12 mouse cellular contexts compared by ENCODE assay signal in genomic region chr13:107961972-107962371, GRCm38 (mm10).
DNase-seq lines count a peak whose midpoint lies in the region; ATAC-seq lines count a peak whose summit lies in the region.
"Had no signal": no experiment of that assay in that cellular context is flagged by ENCODE, and none has a peak within 500 bp of the region (broad histone marks: within the 10 kb centered on the region; RNA-seq: fewer than 3 reads in every experiment).

No protein-coding gene starts in this region.

- H3K9ac ChIP-seq in forebrain, embryonic 15.5 days (replicated peaks) = no peak overlapping the region
- H3K9ac ChIP-seq: limb, embryonic 15.5 days had no signal

- H3K36me3 ChIP-seq in forebrain, embryonic 15.5 days = no peaks in the 10 kb centered on the region
- H3K36me3 ChIP-seq: limb, embryonic 15.5 days had no signal

- no peaks in the 10 kb centered on the region for H3K9me3 ChIP-seq in forebrain, embryonic 15.5 days
- H3K9me3 ChIP-seq: limb, embryonic 15.5 days had no signal

- H3K4me2 ChIP-seq in forebrain, embryonic 15.5 days (replicated peaks) = no peak overlapping the region
- H3K4me2 ChIP-seq: limb, embryonic 15.5 days had no signal

- peak; percentile 10 for DNase-seq in embryo, embryonic 11 days
- DNase-seq in embryo, embryonic 10.5 days (ENCODE audit: low spot score) = no peak
- DNase-seq in urinary bladder, postnatal 36 days (ENCODE audit: low spot score in 2 of 2) = peak; percentile 48 to 63
- no peak for DNase-seq in urinary bladder, postnatal 4 days (ENCODE audit: low spot score in 2 of 2)
- peak; percentile 32 for DNase-seq in large intestine, adult 2 months (ENCODE audit: low read depth, low spot score)
- DNase-seq in cerebellum, postnatal 14 days = no peak
- DNase-seq: cerebellum, adult 9-10 months; gastrocnemius, postnatal 25 days; heart, postnatal 14 days had no signal

- H3K27ac ChIP-seq in forebrain, embryonic 15.5 days (replicated peaks) = no peak overlapping the region
- H3K27ac ChIP-seq: limb, embryonic 15.5 days had no signal

- H3K4me1 ChIP-seq in forebrain, embryonic 15.5 days = peaks cover 6% of the 10 kb centered on the region
- H3K4me1 ChIP-seq: limb, embryonic 15.5 days had no signal

- no peak overlapping the region for H3K4me3 ChIP-seq in forebrain, embryonic 15.5 days
- H3K4me3 ChIP-seq: limb, embryonic 15.5 days had no signal

- no peak for ATAC-seq in forebrain, embryonic 15.5 days (replicated peaks)
- no peak for ATAC-seq in granulocyte monocyte progenitor cell, adult 5-6 weeks (replicated peaks; ENCODE audit: poor library complexity, severe bottlenecking)

- no peaks in the 10 kb centered on the region for H3K27me3 ChIP-seq in forebrain, embryonic 15.5 days
- H3K27me3 ChIP-seq: limb, embryonic 15.5 days had no signal

- WGBS in large intestine, adult 2 months = 30% methylated on average over 4 of the region's 4 CpGs
- 22% methylated on average over 4 of the region's 4 CpGs for WGBS in forebrain, embryonic 15.5 days

Comparison
In these comparisons a context has a peak if more than half of its experiments do, and no peak if none do; other contexts are left out.
1. DNase-seq: peak in embryo, embryonic 11 days (single experiment), urinary bladder, postnatal 36 days (2 of 2) and large intestine, adult 2 months (single experiment); none in embryo, embryonic 10.5 days (single experiment), urinary bladder, postnatal 4 days (0 of 2) and cerebellum, postnatal 14 days (0 of 2).